Mouse (Mus musculus): Measurements from ENCODE around the gene Rasip1. TPM values are rescaled to one million over a fixed set of nuclear protein-coding genes. Genes with fewer than 3 reads are reported as not detected.
A peak's percentile ranks its signal among the peaks of the same experiment; 100 is the strongest.

Rasip1 gene
- polyA plus RNA-seq, 1 experiment from 2014 or later = 3.4 TPM

- DNase-seq (no peak), ATAC-seq (no peak)
- H3K4me3 ChIP-seq (ENCODE audit: low read depth, low read length) = no peak overlapping the region
- no peaks in the 10 kb centered on the region for H3K9me3 ChIP-seq (ENCODE audit: low read length)
- H3K27me3 ChIP-seq (ENCODE audit: insufficient read depth, low read length) = no peaks in the 10 kb centered on the region; the same call in 1 of the 2 replicates
- H3K36me3 ChIP-seq (replicated peaks; ENCODE audit: insufficient read depth, low read length) = no peaks in the 10 kb centered on the region
- no peak overlapping the region for H3K27ac ChIP-seq (ENCODE audit: low read depth)
- 84% methylated on average over 6 of the region's 6 CpGs for WGBS (ENCODE audit: insufficient replicate concordance)
- no peaks in the 10 kb centered on the region; the same call in 1 of the 2 replicates for H3K4me1 ChIP-seq (ENCODE audit: insufficient read depth)
- no peak for TF ChIP-seq EP300 (IDR thresholded peaks at IDR 0.05; ENCODE audit: low read depth)
- no peak for TF ChIP-seq CTCF (IDR thresholded peaks at IDR 0.05; ENCODE audit: low read depth)
- H3K9ac ChIP-seq (replicated peaks) = no peak overlapping the region
- H3K4me2 ChIP-seq (ENCODE audit: low read depth, low read length) = no peak overlapping the region
These were observed 10.4 kb downstream of the Rasip1 start for GRCm38 (mm10) chr7:45637710-45638109.

GRCm38 (mm10) chr7:45638623-45639401 lies 11.5 kb downstream of the Rasip1 start:
- Histone ChIP-seq H3K9me3 (ENCODE audit: low read length) (no peaks in the 10 kb centered on the region), H3K27me3 (ENCODE audit: insufficient read depth, low read length) (no peaks in the 10 kb centered on the region; the same call in 1 of the 2 replicates), H3K4me1 (ENCODE audit: insufficient read depth) (peaks cover 5% of the 10 kb centered on the region; the same call in 1 of the 2 replicates), H3K4me2 (ENCODE audit: low read depth, low read length) (no peak overlapping the region), H3K4me3 (ENCODE audit: low read depth, low read length) (no peak overlapping the region), H3K9ac (replicated peaks) (no peak overlapping the region), H3K36me3 (replicated peaks; ENCODE audit: insufficient read depth, low read length) (no peaks in the 10 kb centered on the region), H3K27ac (ENCODE audit: low read depth) (no peak overlapping the region)
- DNase-seq (peak; percentile 78), ATAC-seq (peak; percentile 78)
- no peak for TF ChIP-seq EP300 (IDR thresholded peaks at IDR 0.05; ENCODE audit: low read depth)
- no peak for TF ChIP-seq CTCF (IDR thresholded peaks at IDR 0.05; ENCODE audit: low read depth)
- 58% methylated on average over 29 of the region's 29 CpGs for WGBS (ENCODE audit: insufficient replicate concordance)

- peaks cover 9% of the 10 kb centered on the region; the same call in 1 of the 2 replicates for H3K4me1 ChIP-seq (ENCODE audit: insufficient read depth)
- H3K27ac ChIP-seq (ENCODE audit: low read depth) = no peak within 1 kb of the TSS
- no peaks in the 10 kb centered on the region for H3K36me3 ChIP-seq (replicated peaks; ENCODE audit: insufficient read depth, low read length)
- no peak within 1 kb of the TSS for H3K9ac ChIP-seq (replicated peaks)
- H3K4me3 ChIP-seq (ENCODE audit: low read depth, low read length) = no peak within 1 kb of the TSS
- WGBS (ENCODE audit: insufficient replicate concordance) = 56% methylated on average over 19 of the region's 19 CpGs
- no peaks in the 10 kb centered on the region for H3K9me3 ChIP-seq (ENCODE audit: low read length)
- no peak within 1 kb of the TSS for H3K4me2 ChIP-seq (ENCODE audit: low read depth, low read length)
- no peak for DNase-seq
- no peak for TF ChIP-seq EP300 (IDR thresholded peaks at IDR 0.05; ENCODE audit: low read depth)
- no peak for TF ChIP-seq CTCF (IDR thresholded peaks at IDR 0.05; ENCODE audit: low read depth)
- no peak for ATAC-seq
- peaks cover 7% of the 10 kb centered on the region; the same call in 1 of the 2 replicates for H3K27me3 ChIP-seq (ENCODE audit: insufficient read depth, low read length)
These were observed 12.3 kb downstream of the Rasip1 start, which contains the start of gene Mamstr for GRCm38 (mm10) chr7:45639561-45640027. Gene Mamstr, plus strand, starts transcription at chr7:45639977.

- no peak for DNase-seq
These were observed 13.1 kb downstream of the Rasip1 start for GRCm38 (mm10) chr7:45640191-45640957.

GRCm38 (mm10) chr7:45641391-45642040 lies 14.2 kb downstream of the Rasip1 start:
- Histone ChIP-seq H3K9ac (replicated peaks) (no peak overlapping the region), H3K27me3 (ENCODE audit: insufficient read depth, low read length) (peaks cover 10% of the 10 kb centered on the region; the same call in 1 of the 2 replicates), H3K4me1 (ENCODE audit: insufficient read depth) (peaks cover 9% of the 10 kb centered on the region; the same call in 1 of the 2 replicates), H3K9me3 (ENCODE audit: low read length) (no peaks in the 10 kb centered on the region), H3K4me3 (ENCODE audit: low read depth, low read length) (no peak overlapping the region), H3K27ac (ENCODE audit: low read depth) (no peak overlapping the region), H3K36me3 (replicated peaks; ENCODE audit: insufficient read depth, low read length) (no peaks in the 10 kb centered on the region), H3K4me2 (ENCODE audit: low read depth, low read length) (no peak overlapping the region)
- WGBS (ENCODE audit: insufficient replicate concordance) = 68% methylated on average over 17 of the region's 17 CpGs
- no peak for TF ChIP-seq EP300 (IDR thresholded peaks at IDR 0.05; ENCODE audit: low read depth)
- TF ChIP-seq CTCF (IDR thresholded peaks at IDR 0.05; ENCODE audit: low read depth) = no peak
- DNase-seq (no peak), ATAC-seq (no peak)

More at GRCm38 (mm10) chr7:45640191-45640957, 13.1 kb downstream of the Rasip1 start:
- Histone ChIP-seq H3K4me1 (ENCODE audit: insufficient read depth) (peaks cover 9% of the 10 kb centered on the region; the same call in 1 of the 2 replicates), H3K27ac (ENCODE audit: low read depth) (no peak overlapping the region), H3K9ac (replicated peaks) (no peak overlapping the region), H3K9me3 (ENCODE audit: low read length) (no peaks in the 10 kb centered on the region), H3K4me3 (ENCODE audit: low read depth, low read length) (no peak overlapping the region), H3K4me2 (ENCODE audit: low read depth, low read length) (no peak overlapping the region), H3K27me3 (ENCODE audit: insufficient read depth, low read length) (peaks cover 10% of the 10 kb centered on the region; the same call in 1 of the 2 replicates), H3K36me3 (replicated peaks; ENCODE audit: insufficient read depth, low read length) (no peaks in the 10 kb centered on the region)
- no peak for ATAC-seq
- TF ChIP-seq CTCF (IDR thresholded peaks at IDR 0.05; ENCODE audit: low read depth) = no peak
- no peak for TF ChIP-seq EP300 (IDR thresholded peaks at IDR 0.05; ENCODE audit: low read depth)
- 79% methylated on average over 19 of the region's 19 CpGs for WGBS (ENCODE audit: insufficient replicate concordance)
